Mouse (Mus musculus) C2C12 (cell line): ENCODE data around the gene Olfr1507. TPM values are rescaled to one million over a fixed set of nuclear protein-coding genes. Genes with fewer than 3 reads are reported as not detected.

ENCODE experiments used
- H3K27me3 ChIP-seq: one replicate; pipeline ENCODE4 v1.6.1; 2011; ENCODE audit not compliant: control insufficient read depth, insufficient read depth, insufficient read length
- H3K36me3 ChIP-seq: one replicate; pipeline ENCODE4 v1.6.1; 2011; ENCODE audit not compliant: control insufficient read depth, insufficient read depth
- H3K4me3 ChIP-seq: one replicate; pipeline ENCODE4 v1.5.1; 2011; ENCODE audit warnings: mild to moderate bottlenecking, control low read depth; ENCODE audit not compliant: poor library complexity, insufficient read depth, severe bottlenecking
- H3K79me2 ChIP-seq: one replicate; pipeline ENCODE4 v1.6.1; 2011; ENCODE audit not compliant: control insufficient read depth, insufficient read depth
- H3K79me3 ChIP-seq: one replicate; pipeline ENCODE4 v1.6.1; 2011; ENCODE audit warnings: low read depth, control low read depth
- H3ac ChIP-seq: one replicate; pipeline ENCODE3; 2011; ENCODE audit warnings: low read depth; ENCODE audit not compliant: control insufficient read depth, insufficient read length
- CEBPB ChIP-seq: IDR thresholded peaks from one replicate; pipeline ENCODE4 v1.6.1; 2011; ENCODE audit warnings: low read depth, mild to moderate bottlenecking, control low read depth, moderate library complexity
- CTCF ChIP-seq: IDR thresholded peaks from one replicate; pipeline ENCODE4 v1.5.1; 2011; ENCODE audit not compliant: control insufficient read depth, insufficient read depth, insufficient read length
- FOSL1 ChIP-seq: IDR thresholded peaks from one replicate; pipeline ENCODE4 v1.8.0; 2011; ENCODE audit warnings: mild to moderate bottlenecking, low read length; ENCODE audit not compliant: poor library complexity, insufficient read depth, severe bottlenecking
- MAX ChIP-seq: IDR thresholded peaks from one replicate; pipeline ENCODE4 v1.6.1; 2011; ENCODE audit warnings: mild to moderate bottlenecking, control low read depth
- MYOD1 ChIP-seq: IDR thresholded peaks from one replicate; pipeline ENCODE4 v1.6.1; 2011; ENCODE audit warnings: low read depth; ENCODE audit not compliant: control insufficient read depth, insufficient read length
- MYOG ChIP-seq: IDR thresholded peaks from one replicate; pipeline ENCODE4 v1.6.1; 2011; ENCODE audit not compliant: control insufficient read depth, insufficient read length; ENCODE audit errors: extremely low read depth
- USF1 ChIP-seq: IDR thresholded peaks from one replicate; pipeline ENCODE4 v1.6.1; 2011; ENCODE audit warnings: low read depth, mild to moderate bottlenecking, control low read depth, moderate library complexity
- long read RNA-seq, 2 experiments: library from polyadenylated mRNA; unstranded; transcript quantifications; one replicate each; pipeline ENCODE4 v2.0.0; 2019 to 2020
- polyA plus RNA-seq: library from polyadenylated mRNA; unstranded; fragments of >200 nt; fragmentation: generic; extraction: Trizol; gene quantifications from one replicate; pipeline ENCODE4 v1.2.1, GENCODE M21; 2012; ENCODE audit warnings: missing spikeins

Gene Olfr1507
- not detected for polyA plus RNA-seq
- long read RNA-seq, experiment 1, result 0 reads
- long read RNA-seq, experiment 2, result 0 reads

DNA sequence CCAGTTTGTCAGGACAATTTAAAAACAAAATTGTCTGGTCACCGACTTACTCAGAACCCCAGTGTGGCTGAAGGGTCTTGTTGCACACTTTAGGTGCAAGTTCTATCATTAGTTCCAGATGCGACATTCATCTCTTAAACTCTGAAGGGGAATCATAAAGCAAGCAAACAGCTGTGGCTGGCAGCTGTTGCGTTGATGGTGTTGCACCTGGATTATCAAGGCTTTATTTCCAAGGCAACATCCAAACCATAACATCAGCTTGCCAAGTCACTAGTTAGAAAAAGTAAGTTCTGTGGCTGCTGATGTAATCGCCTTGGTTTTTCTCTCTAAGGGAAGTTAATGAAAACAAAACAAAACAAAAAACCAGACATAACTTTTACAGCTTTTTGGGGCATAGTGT is at the start of gene Olfr1507:
Gene Olfr1507 (minus strand): TSS at position 234 of the 400 bp plus-strand sequence.
- no peaks in the 10 kb centered on the region for H3K36me3 ChIP-seq
- H3K79me2 ChIP-seq, result no peaks in the 10 kb centered on the region
- H3K27me3 ChIP-seq, result no peaks in the 10 kb centered on the region
- no peak within 1 kb of the TSS for H3K4me3 ChIP-seq
- no peaks in the 10 kb centered on the region for H3K79me3 ChIP-seq
- TF ChIP-seq MAX, result no peak
- TF ChIP-seq CEBPB, result no peak
- TF ChIP-seq MYOG, result no peak
- TF ChIP-seq USF1, result no peak
- no peak for TF ChIP-seq CTCF
- no peak for TF ChIP-seq FOSL1
- TF ChIP-seq MYOD1, result no peak
- H3ac ChIP-seq, result no peak within 1 kb of the TSS

GRCm38 (mm10) chr14:52533336-52533735 is 37.8 kb upstream of the Olfr1507 start:
- Histone ChIP-seq H3K27me3 (no peaks in the 10 kb centered on the region), H3K36me3 (no peaks in the 10 kb centered on the region), H3K79me2 (no peaks in the 10 kb centered on the region), H3K79me3 (no peaks in the 10 kb centered on the region), H3ac (no peak overlapping the region), H3K4me3 (no peak overlapping the region)
- TF ChIP-seq USF1, result no peak
- TF ChIP-seq MYOG, result no peak
- TF ChIP-seq CTCF, result no peak
- TF ChIP-seq FOSL1, result no peak
- TF ChIP-seq MAX, result no peak
- TF ChIP-seq MYOD1, result no peak
- TF ChIP-seq CEBPB, result no peak

DNA sequence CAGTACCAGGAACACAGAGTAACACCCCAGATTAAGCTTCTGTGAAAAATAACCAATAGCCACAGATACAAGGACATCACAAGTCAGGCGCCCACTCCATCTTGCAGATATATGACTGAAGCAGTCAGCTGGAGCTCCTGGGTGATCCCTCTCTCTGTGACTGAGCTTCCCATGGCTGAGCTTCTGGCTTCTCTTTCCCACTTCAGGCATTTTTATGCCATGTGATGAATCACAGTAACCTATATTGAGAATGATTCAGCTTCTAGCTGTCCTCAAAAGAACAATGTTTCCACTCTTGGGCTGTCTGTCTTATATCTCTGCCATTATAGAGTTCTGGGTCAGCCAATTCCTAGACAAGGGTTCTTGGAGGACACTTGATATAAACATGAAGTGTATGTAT is 29.4 kb upstream of the Olfr1507 start:
- H3K27me3 ChIP-seq, result no peaks in the 10 kb centered on the region
- H3K79me2 ChIP-seq, result no peaks in the 10 kb centered on the region
- TF ChIP-seq MAX (no peak), CTCF (no peak), CEBPB (no peak), MYOG (no peak), FOSL1 (no peak), MYOD1 (no peak), USF1 (no peak)
- no peaks in the 10 kb centered on the region for H3K79me3 ChIP-seq
- H3ac ChIP-seq, result no peak overlapping the region
- no peak overlapping the region for H3K4me3 ChIP-seq
- no peaks in the 10 kb centered on the region for H3K36me3 ChIP-seq

GRCm38 (mm10) chr14:52467395-52467794 is 28.2 kb downstream of the Olfr1507 start, which contains the start of gene Olfr1508:
TSS of gene Olfr1508 (minus strand) at chr14:52467495.
- no peak for TF ChIP-seq MYOD1
- TF ChIP-seq MYOG, result no peak
- TF ChIP-seq CEBPB, result no peak
- H3K79me3 ChIP-seq, result no peaks in the 10 kb centered on the region
- no peak within 1 kb of the TSS for H3ac ChIP-seq
- H3K4me3 ChIP-seq, result no peak within 1 kb of the TSS
- H3K36me3 ChIP-seq, result no peaks in the 10 kb centered on the region
- H3K27me3 ChIP-seq, result no peaks in the 10 kb centered on the region
- no peaks in the 10 kb centered on the region for H3K79me2 ChIP-seq

- Histone ChIP-seq H3K27me3 (no peaks in the 10 kb centered on the region), H3ac (no peak overlapping the region), H3K79me2 (no peaks in the 10 kb centered on the region), H3K4me3 (no peak overlapping the region), H3K36me3 (no peaks in the 10 kb centered on the region), H3K79me3 (no peaks in the 10 kb centered on the region)
- TF ChIP-seq MYOD1 (no peak), MAX (no peak), FOSL1 (no peak), USF1 (no peak), CEBPB (no peak), CTCF (no peak), MYOG (no peak)
Measured at GRCm38 (mm10) chr14:52465738-52466137, 29.8 kb downstream of the Olfr1507 start.

GRCm38 (mm10) chr14:52461928-52462327 is 33.6 kb downstream of the Olfr1507 start:
- Histone ChIP-seq H3K27me3 (no peaks in the 10 kb centered on the region), H3ac (no peak overlapping the region), H3K4me3 (no peak overlapping the region), H3K36me3 (no peaks in the 10 kb centered on the region), H3K79me3 (no peaks in the 10 kb centered on the region), H3K79me2 (no peaks in the 10 kb centered on the region)
- TF ChIP-seq MAX, result no peak
- TF ChIP-seq USF1, result no peak
- TF ChIP-seq MYOG, result no peak
- no peak for TF ChIP-seq MYOD1
- TF ChIP-seq CTCF, result no peak
- no peak for TF ChIP-seq FOSL1
- no peak for TF ChIP-seq CEBPB
